Mouse (Mus musculus) ES-Bruce4 (cell line): Measurements from ENCODE around the gene Ankrd52.
A peak's percentile ranks its signal among the peaks of the same experiment; 100 is the strongest.

ENCODE experiments used
- CTCF ChIP-seq: IDR thresholded peaks from one replicate; pipeline ENCODE4 v1.8.1; 2011; ENCODE audit warnings: low read depth, low read length
- EP300 ChIP-seq: IDR thresholded peaks from 2 replicates; pipeline ENCODE4 v1.6.1; 2011; ENCODE audit warnings: low read depth, low read length; ENCODE audit not compliant: insufficient read depth
- POLR2A ChIP-seq: IDR thresholded peaks from one replicate; pipeline ENCODE4 v1.8.1; 2011; ENCODE audit warnings: low read length; ENCODE audit not compliant: insufficient read depth

DNA sequence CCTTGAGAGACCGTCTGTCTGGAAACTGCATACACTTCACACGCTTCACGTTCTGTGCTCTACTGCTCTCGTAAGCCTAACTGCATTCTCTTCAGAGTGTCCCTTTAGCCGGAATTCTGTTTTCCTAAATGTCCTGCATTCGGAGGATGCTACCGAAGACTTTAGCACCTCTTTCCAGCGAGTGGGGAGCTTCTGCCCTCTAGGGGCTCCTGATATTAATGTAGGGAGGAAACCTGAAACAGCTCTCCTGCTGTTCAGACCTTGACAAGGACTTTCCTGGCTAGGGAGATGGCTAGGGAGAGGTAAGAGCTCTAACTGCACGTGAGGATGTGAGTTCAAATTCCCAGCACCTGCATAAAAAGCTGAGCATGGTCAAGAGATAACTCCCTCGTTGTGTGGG lies 63.5 kb downstream of the Ankrd52 start:
- TF ChIP-seq CTCF (peak; percentile 25), POLR2A (no peak), EP300 (no peak)
